Mouse (Mus musculus) layer of hippocampus, adult 9-11 months (tissue): Measurements from ENCODE around the gene Ccl6.

Experiments used
- DNase-seq: peaks from one replicate; pipeline ENCODE4 v3.0.0; 2022

The Ccl6 gene

GRCm38 (mm10) chr11:83592853-83593252 lies at the start of gene Ccl6:
Ccl6 (minus strand) TSS chr11:83593087.
- peak; percentile 20 for DNase-seq

GRCm38 (mm10) chr11:83641216-83641615 lies 48.3 kb upstream of the Ccl6 start:
- no peak for DNase-seq

- peak; percentile 89 for DNase-seq
Measured at GRCm38 (mm10) chr11:83640141-83640540, 47.3 kb upstream of the Ccl6 start.

- no peak for DNase-seq
Measured at GRCm38 (mm10) chr11:83639533-83639932, 46.6 kb upstream of the Ccl6 start.

GRCm38 (mm10) chr11:83638934-83639333 lies 46.0 kb upstream of the Ccl6 start:
- DNase-seq, result no peak

- no peak for DNase-seq
Measured at GRCm38 (mm10) chr11:83636742-83637235, 43.9 kb upstream of the Ccl6 start.

GRCm38 (mm10) chr11:83634898-83635297 lies 42.0 kb upstream of the Ccl6 start:
- DNase-seq, result no peak

- no peak for DNase-seq
Measured at GRCm38 (mm10) chr11:83634425-83634824, 41.5 kb upstream of the Ccl6 start.

GRCm38 (mm10) chr11:83632744-83633143 lies 39.9 kb upstream of the Ccl6 start:
- no peak for DNase-seq

- DNase-seq, result no peak
Measured at GRCm38 (mm10) chr11:83631065-83631464, 38.2 kb upstream of the Ccl6 start.

- DNase-seq, result no peak
Measured at GRCm38 (mm10) chr11:83630630-83631029, 37.7 kb upstream of the Ccl6 start.

GRCm38 (mm10) chr11:83628808-83629207 lies 35.9 kb upstream of the Ccl6 start:
- DNase-seq, result peak; percentile 74

- no peak for DNase-seq
Measured at GRCm38 (mm10) chr11:83623586-83623985, 30.7 kb upstream of the Ccl6 start.

GRCm38 (mm10) chr11:83619037-83619436 lies 26.1 kb upstream of the Ccl6 start:
- DNase-seq, result no peak

- no peak for DNase-seq
Measured at GRCm38 (mm10) chr11:83618238-83618637, 25.4 kb upstream of the Ccl6 start.

GRCm38 (mm10) chr11:83616586-83616985 lies 23.7 kb upstream of the Ccl6 start:
- DNase-seq, result peak; percentile 45

GRCm38 (mm10) chr11:83610900-83611299 lies 18.0 kb upstream of the Ccl6 start:
- no peak for DNase-seq

- no peak for DNase-seq
Measured at GRCm38 (mm10) chr11:83606396-83606795, 13.5 kb upstream of the Ccl6 start.

- DNase-seq, result no peak
Measured at GRCm38 (mm10) chr11:83605535-83605934, 12.6 kb upstream of the Ccl6 start.

- DNase-seq, result no peak
Measured at GRCm38 (mm10) chr11:83604698-83605097, 11.8 kb upstream of the Ccl6 start.

- no peak for DNase-seq
Measured at GRCm38 (mm10) chr11:83603399-83603798, 10.5 kb upstream of the Ccl6 start.

GRCm38 (mm10) chr11:83600576-83600975 lies 7.7 kb upstream of the Ccl6 start:
- DNase-seq, result no peak

GRCm38 (mm10) chr11:83598991-83599390 lies 6.1 kb upstream of the Ccl6 start:
- no peak for DNase-seq

GRCm38 (mm10) chr11:83598207-83598837 lies 5.4 kb upstream of the Ccl6 start:
- DNase-seq, result no peak

- DNase-seq, result no peak
Measured at GRCm38 (mm10) chr11:83597796-83598195, 4.9 kb upstream of the Ccl6 start.
